Mouse (Mus musculus): Measurements from ENCODE around the gene Wdr70. TPM values are rescaled to one million over a fixed set of nuclear protein-coding genes. Genes with fewer than 3 reads are reported as not detected.

Wdr70 gene
- polyA plus RNA-seq, 1 experiment, result 13.3 TPM

- no peaks in the 10 kb centered on the region for H3K4me1 ChIP-seq (ENCODE audit: control insufficient read depth, insufficient read depth, low read length)
- WGBS, result 52% methylated on average over 3 of the region's 3 CpGs
Measured at GRCm38 (mm10) chr15:7941690-7942089, 157.3 kb downstream of the Wdr70 start.

GRCm38 (mm10) chr15:7935571-7936165 is 163.3 kb downstream of the Wdr70 start:
- TF ChIP-seq POLR2A (IDR thresholded peaks at IDR 0.05; ENCODE audit: borderline replicate concordance, control insufficient read depth, low read depth, low read length) (no peak), CTCF (IDR thresholded peaks at IDR 0.05; ENCODE audit: control insufficient read depth, insufficient read depth, low read length) (no peak)
- H3K4me1 ChIP-seq (ENCODE audit: control insufficient read depth, insufficient read depth, low read length), result no peaks in the 10 kb centered on the region
- H3K4me3 ChIP-seq (replicated peaks; ENCODE audit: control insufficient read depth, low read depth, low read length), result no peak overlapping the region
- 54% methylated on average over 7 of the region's 7 CpGs for WGBS
- no peak overlapping the region for H3K27ac ChIP-seq (ENCODE audit: control insufficient read depth, insufficient read depth, low read depth, low read length, poor library complexity)

More at GRCm38 (mm10) chr15:7941690-7942089, 157.3 kb downstream of the Wdr70 start:
- Histone ChIP-seq H3K4me3 (replicated peaks; ENCODE audit: control insufficient read depth, low read depth, low read length) (no peak overlapping the region), H3K27ac (ENCODE audit: control insufficient read depth, insufficient read depth, low read depth, low read length, poor library complexity) (no peak overlapping the region)
- TF ChIP-seq CTCF (IDR thresholded peaks at IDR 0.05; ENCODE audit: control insufficient read depth, insufficient read depth, low read length), result no peak
- no peak for TF ChIP-seq POLR2A (IDR thresholded peaks at IDR 0.05; ENCODE audit: borderline replicate concordance, control insufficient read depth, low read depth, low read length)

- TF ChIP-seq POLR2A (IDR thresholded peaks at IDR 0.05; ENCODE audit: borderline replicate concordance, control insufficient read depth, low read depth, low read length) (no peak), CTCF (IDR thresholded peaks at IDR 0.05; ENCODE audit: control insufficient read depth, insufficient read depth, low read length) (no peak)
- no peaks in the 10 kb centered on the region for H3K4me1 ChIP-seq (ENCODE audit: control insufficient read depth, insufficient read depth, low read length)
- 73% methylated on average over 4 of the region's 4 CpGs for WGBS
Measured at GRCm38 (mm10) chr15:7934580-7934979, 164.4 kb downstream of the Wdr70 start.

DNA sequence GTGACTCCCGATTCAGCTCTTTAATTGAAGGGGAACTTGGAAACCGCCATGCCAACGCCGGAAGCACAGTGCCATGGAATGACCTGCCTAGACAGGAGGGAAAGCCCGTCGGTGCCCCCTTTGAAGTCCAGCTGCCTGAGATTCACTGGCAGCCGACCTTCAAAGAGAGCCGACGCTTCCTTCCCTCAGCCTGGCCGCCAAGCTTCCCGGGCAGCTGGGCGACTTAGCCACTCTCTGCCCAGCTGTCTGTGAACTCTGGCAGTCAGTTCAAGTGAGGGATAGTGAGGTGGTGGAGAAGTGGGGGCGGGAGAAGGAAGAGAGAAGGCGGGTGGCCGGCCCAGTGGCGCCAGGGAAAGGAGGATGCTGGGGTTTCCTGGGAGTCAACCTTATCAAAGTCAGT is 164.9 kb downstream of the Wdr70 start:
- Histone ChIP-seq H3K27ac (ENCODE audit: control insufficient read depth, insufficient read depth, low read depth, low read length, poor library complexity) (no peak overlapping the region), H3K4me3 (replicated peaks; ENCODE audit: control insufficient read depth, low read depth, low read length) (no peak overlapping the region), H3K4me1 (ENCODE audit: control insufficient read depth, insufficient read depth, low read length) (no peaks in the 10 kb centered on the region)
- TF ChIP-seq POLR2A (IDR thresholded peaks at IDR 0.05; ENCODE audit: borderline replicate concordance, control insufficient read depth, low read depth, low read length), result no peak
- TF ChIP-seq CTCF (IDR thresholded peaks at IDR 0.05; ENCODE audit: control insufficient read depth, insufficient read depth, low read length), result no peak
- 66% methylated on average over 16 of the region's 16 CpGs for WGBS

More at GRCm38 (mm10) chr15:7934580-7934979, 164.4 kb downstream of the Wdr70 start:
- Histone ChIP-seq H3K4me3 (replicated peaks; ENCODE audit: control insufficient read depth, low read depth, low read length) (no peak overlapping the region), H3K27ac (ENCODE audit: control insufficient read depth, insufficient read depth, low read depth, low read length, poor library complexity) (no peak overlapping the region)

GRCm38 (mm10) chr15:7931605-7932008 is 167.4 kb downstream of the Wdr70 start:
- TF ChIP-seq CTCF (IDR thresholded peaks at IDR 0.05; ENCODE audit: control insufficient read depth, insufficient read depth, low read length) (no peak), POLR2A (IDR thresholded peaks at IDR 0.05; ENCODE audit: borderline replicate concordance, control insufficient read depth, low read depth, low read length) (no peak)
- Histone ChIP-seq H3K4me1 (ENCODE audit: control insufficient read depth, insufficient read depth, low read length) (no peaks in the 10 kb centered on the region), H3K27ac (ENCODE audit: control insufficient read depth, insufficient read depth, low read depth, low read length, poor library complexity) (no peak overlapping the region), H3K4me3 (replicated peaks; ENCODE audit: control insufficient read depth, low read depth, low read length) (no peak overlapping the region)
- 82% methylated on average over 8 of the region's 8 CpGs for WGBS

GRCm38 (mm10) chr15:7925382-7925781 is 173.6 kb downstream of the Wdr70 start:
- 71% methylated on average over 4 of the region's 4 CpGs for WGBS
- Histone ChIP-seq H3K4me3 (replicated peaks; ENCODE audit: control insufficient read depth, low read depth, low read length) (no peak overlapping the region), H3K27ac (ENCODE audit: control insufficient read depth, insufficient read depth, low read depth, low read length, poor library complexity) (no peak overlapping the region), H3K4me1 (ENCODE audit: control insufficient read depth, insufficient read depth, low read length) (no peaks in the 10 kb centered on the region)
- TF ChIP-seq CTCF (IDR thresholded peaks at IDR 0.05; ENCODE audit: control insufficient read depth, insufficient read depth, low read length), result no peak
- no peak for TF ChIP-seq POLR2A (IDR thresholded peaks at IDR 0.05; ENCODE audit: borderline replicate concordance, control insufficient read depth, low read depth, low read length)

- no peaks in the 10 kb centered on the region for H3K4me1 ChIP-seq (ENCODE audit: control insufficient read depth, insufficient read depth, low read length)
- no peak overlapping the region for H3K27ac ChIP-seq (ENCODE audit: control insufficient read depth, insufficient read depth, low read depth, low read length, poor library complexity)
- TF ChIP-seq POLR2A (IDR thresholded peaks at IDR 0.05; ENCODE audit: borderline replicate concordance, control insufficient read depth, low read depth, low read length) (no peak), CTCF (IDR thresholded peaks at IDR 0.05; ENCODE audit: control insufficient read depth, insufficient read depth, low read length) (no peak)
- H3K4me3 ChIP-seq (replicated peaks; ENCODE audit: control insufficient read depth, low read depth, low read length), result no peak overlapping the region
- 82% methylated on average over 4 of the region's 4 CpGs for WGBS
Measured at GRCm38 (mm10) chr15:7923281-7923680, 175.7 kb downstream of the Wdr70 start.

DNA sequence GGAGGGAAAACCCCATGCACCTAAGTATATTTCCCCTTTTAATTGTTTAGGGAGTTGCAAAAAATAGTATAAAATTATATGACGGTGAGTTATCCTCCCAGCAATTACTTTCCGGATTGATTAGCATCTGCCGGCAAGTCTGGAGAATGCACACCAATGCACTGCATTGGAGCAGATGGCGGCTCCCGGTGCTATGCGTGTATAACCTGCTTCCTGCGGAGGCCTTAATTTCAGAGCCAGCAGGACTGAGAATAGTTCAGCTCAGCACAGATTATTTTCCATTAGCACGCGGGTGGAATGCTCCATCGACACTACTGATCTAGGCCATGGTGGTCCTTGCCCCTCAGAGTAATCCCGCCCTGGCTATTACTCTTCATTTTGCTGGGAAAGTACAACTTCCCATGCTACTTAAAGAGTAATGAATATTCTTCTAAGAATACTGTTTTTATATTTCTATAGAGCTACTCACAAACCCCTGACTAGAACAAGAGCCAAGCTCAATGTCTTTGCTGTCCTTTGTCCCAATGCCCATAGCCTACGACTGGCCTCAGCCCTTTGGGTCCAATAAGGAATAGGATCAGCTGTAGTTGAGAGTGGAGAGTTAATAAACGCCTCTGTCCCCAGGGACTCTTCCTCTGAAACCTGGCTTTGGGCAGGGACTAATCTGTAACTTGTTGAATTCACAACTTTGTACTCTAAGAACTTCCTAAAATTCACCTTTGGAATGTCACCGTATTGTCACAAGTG is 176.5 kb downstream of the Wdr70 start:
- WGBS, result 92% methylated on average over 14 of the region's 14 CpGs
- TF ChIP-seq POLR2A (IDR thresholded peaks at IDR 0.05; ENCODE audit: borderline replicate concordance, control insufficient read depth, low read depth, low read length) (no peak), CTCF (IDR thresholded peaks at IDR 0.05; ENCODE audit: control insufficient read depth, insufficient read depth, low read length) (no peak)
- no peaks in the 10 kb centered on the region for H3K4me1 ChIP-seq (ENCODE audit: control insufficient read depth, insufficient read depth, low read length)
- H3K27ac ChIP-seq (ENCODE audit: control insufficient read depth, insufficient read depth, low read depth, low read length, poor library complexity), result no peak overlapping the region
- no peak overlapping the region for H3K4me3 ChIP-seq (replicated peaks; ENCODE audit: control insufficient read depth, low read depth, low read length)

All from bone marrow, adult 2 months (tissue).